8 mouse cellular contexts compared by ENCODE assay signal in the genomic region with DNA sequence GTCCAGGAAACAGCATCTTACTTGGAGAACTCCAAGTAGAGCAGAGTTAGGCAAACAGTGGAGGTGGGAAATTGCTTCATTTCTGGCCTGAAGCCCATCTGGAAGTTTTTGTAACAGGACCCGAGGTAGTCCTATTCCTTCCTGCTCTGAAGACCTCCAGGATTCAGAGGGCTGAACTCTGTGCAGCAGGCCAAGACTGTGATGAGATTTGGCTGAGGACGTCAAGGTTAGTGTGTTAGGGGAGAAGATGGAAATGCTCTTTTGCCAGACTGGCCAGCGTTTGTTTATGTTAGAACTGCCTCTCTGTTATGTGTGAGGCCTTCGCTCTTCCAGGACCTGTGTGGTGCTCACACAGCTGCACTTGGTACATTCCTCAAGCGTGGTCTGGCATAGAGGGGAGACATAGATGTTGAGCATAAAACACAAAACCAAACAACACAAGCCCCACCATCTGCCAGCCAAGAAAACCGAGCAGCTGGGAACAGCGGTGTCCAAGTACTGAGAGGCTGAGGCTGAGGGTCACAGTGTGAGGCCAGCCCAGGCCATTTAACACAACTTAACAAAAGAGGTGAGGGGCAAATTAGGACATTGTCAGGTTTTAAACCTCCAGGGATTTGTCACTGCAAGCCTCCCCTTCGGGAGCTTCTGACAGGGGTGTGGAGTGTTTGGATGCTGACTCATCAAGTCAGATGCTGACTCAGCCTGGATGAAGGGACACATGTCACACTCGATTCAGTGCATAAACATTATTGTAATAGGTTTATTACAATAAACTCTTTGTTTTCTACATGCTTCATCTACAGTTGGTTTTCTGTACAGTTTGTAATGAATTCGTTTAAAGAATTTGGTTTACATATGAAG.
DNase-seq lines count a peak whose midpoint lies in the region; ATAC-seq lines count a peak whose summit lies in the region.
"Had no signal": no experiment of that assay in that cellular context is flagged by ENCODE, and none has a peak within 500 bp of the region (broad histone marks: within the 10 kb centered on the region; RNA-seq: fewer than 3 reads in every experiment).

No protein-coding gene starts in this region.

- no peaks in the 10 kb centered on the region for H3K9me3 ChIP-seq in heart, embryonic 14.5 days (ENCODE audit: control insufficient read depth, low read length)
- no peaks in the 10 kb centered on the region for H3K9me3 ChIP-seq in stomach, embryonic 14.5 days (ENCODE audit: control insufficient read depth, low read depth, low read length)

- no peak overlapping the region for H3K4me3 ChIP-seq in heart, embryonic 14.5 days (ENCODE audit: control insufficient read depth in 1 of 2, insufficient read depth in 1 of 2, low read depth in 1 of 2, low read length in 2 of 2)
- no peak overlapping the region for H3K4me3 ChIP-seq in stomach, embryonic 14.5 days (ENCODE audit: low read depth, low read length)
- H3K4me3 ChIP-seq: erythroblast, embryonic 14.5 days had no signal

- no peaks in the 10 kb centered on the region for H3K36me3 ChIP-seq in heart, embryonic 14.5 days (ENCODE audit: control insufficient read depth, insufficient read depth, low read length)
- H3K36me3 ChIP-seq in stomach, embryonic 14.5 days (ENCODE audit: control insufficient read depth, insufficient read depth, low read length): no peaks in the 10 kb centered on the region

- peak; percentile 66 for ATAC-seq in heart, embryonic 14.5 days (ENCODE audit: insufficient number of reproducible peaks, insufficient read depth, low FRiP score, low read depth)
- ATAC-seq in stomach, embryonic 14.5 days (ENCODE audit: insufficient number of reproducible peaks, insufficient read depth, low FRiP score, low read depth): peak; percentile 53; the same call in 1 of the 2 replicates

- WGBS in heart, embryonic 14.5 days: 39% methylated on average over 10 of the region's 10 CpGs
- WGBS in stomach, embryonic 14.5 days: 30% methylated on average over 10 of the region's 10 CpGs

- H3K27ac ChIP-seq in heart, embryonic 14.5 days (replicated peaks in 1 of 2; ENCODE audit: control insufficient read depth in 1 of 2, insufficient read depth in 1 of 2, low read depth in 2 of 2, low read length in 2 of 2): peak overlapping the region; percentile 55 to 74
- H3K27ac ChIP-seq in stomach, embryonic 14.5 days (ENCODE audit: low read length): peak overlapping the region; percentile 3; the same call in 1 of the 2 replicates

- peak overlapping the region; percentile 25; the same call in 1 of the 2 replicates for H3K9ac ChIP-seq in heart, embryonic 14.5 days (ENCODE audit: low read length)
- no peak overlapping the region for H3K9ac ChIP-seq in stomach, embryonic 14.5 days (replicated peaks; ENCODE audit: low read depth, low read length)

- peak; percentile 87 for DNase-seq in Muller cell, postnatal 12 days (ENCODE audit: inconsistent ontology term)
- DNase-seq in embryo, embryonic 10.5 days (ENCODE audit: low spot score): peak; percentile 48
- DNase-seq in liver: peak; percentile 60
- no peak for DNase-seq in ovary, postnatal 36 days (ENCODE audit: low spot score)
- DNase-seq in thymus, adult 18-20 months: no peak

- no peaks in the 10 kb centered on the region for H3K27me3 ChIP-seq in heart, embryonic 14.5 days (ENCODE audit: control insufficient read depth, insufficient read depth, low read length)
- no peaks in the 10 kb centered on the region for H3K27me3 ChIP-seq in stomach, embryonic 14.5 days (ENCODE audit: control insufficient read depth, insufficient read depth, low read length)

- H3K4me1 ChIP-seq in heart, embryonic 14.5 days (ENCODE audit: control insufficient read depth in 2 of 2, insufficient read depth in 2 of 2, low read length in 2 of 2): peaks cover 24 to 40% of the 10 kb centered on the region in 2 experiments
- peaks cover 14% of the 10 kb centered on the region for H3K4me1 ChIP-seq in stomach, embryonic 14.5 days (ENCODE audit: control insufficient read depth, insufficient read depth, low read length)

- H3K4me2 ChIP-seq in heart, embryonic 14.5 days (ENCODE audit: low read length): no peak overlapping the region
- H3K4me2 ChIP-seq in stomach, embryonic 14.5 days (replicated peaks; ENCODE audit: low read depth, low read length): no peak overlapping the region

Comparison
In these comparisons a context has a peak if more than half of its experiments do, and no peak if none do; other contexts are left out.
1. DNase-seq: peak in Muller cell, postnatal 12 days (single experiment), embryo, embryonic 10.5 days (single experiment) and liver (single experiment); none in ovary, postnatal 36 days (single experiment) and thymus, adult 18-20 months (0 of 2).